Mouse (Mus musculus) C2C12 (cell line): ENCODE measurements around the gene Sec14l5. TPM values are rescaled to one million over a fixed set of nuclear protein-coding genes. Genes with fewer than 3 reads are reported as not detected.

Experiments
- H3K27me3 ChIP-seq: one replicate; pipeline ENCODE4 v1.6.1; 2011; ENCODE audit not compliant: control insufficient read depth, insufficient read depth, insufficient read length
- H3K36me3 ChIP-seq: one replicate; pipeline ENCODE4 v1.6.1; 2011; ENCODE audit not compliant: control insufficient read depth, insufficient read depth
- H3K4me3 ChIP-seq: one replicate; pipeline ENCODE4 v1.5.1; 2011; ENCODE audit warnings: mild to moderate bottlenecking, control low read depth; ENCODE audit not compliant: poor library complexity, insufficient read depth, severe bottlenecking
- H3K79me2 ChIP-seq: one replicate; pipeline ENCODE4 v1.6.1; 2011; ENCODE audit not compliant: control insufficient read depth, insufficient read depth
- H3K79me3 ChIP-seq: one replicate; pipeline ENCODE4 v1.6.1; 2011; ENCODE audit warnings: low read depth, control low read depth
- H3ac ChIP-seq: one replicate; pipeline ENCODE3; 2011; ENCODE audit warnings: low read depth; ENCODE audit not compliant: control insufficient read depth, insufficient read length
- CEBPB ChIP-seq: IDR thresholded peaks from one replicate; pipeline ENCODE4 v1.6.1; 2011; ENCODE audit warnings: low read depth, mild to moderate bottlenecking, control low read depth, moderate library complexity
- CTCF ChIP-seq: IDR thresholded peaks from one replicate; pipeline ENCODE4 v1.5.1; 2011; ENCODE audit not compliant: control insufficient read depth, insufficient read depth, insufficient read length
- FOSL1 ChIP-seq: IDR thresholded peaks from one replicate; pipeline ENCODE4 v1.8.0; 2011; ENCODE audit warnings: mild to moderate bottlenecking, low read length; ENCODE audit not compliant: poor library complexity, insufficient read depth, severe bottlenecking
- MAX ChIP-seq: IDR thresholded peaks from one replicate; pipeline ENCODE4 v1.6.1; 2011; ENCODE audit warnings: mild to moderate bottlenecking, control low read depth
- MYOD1 ChIP-seq: IDR thresholded peaks from one replicate; pipeline ENCODE4 v1.6.1; 2011; ENCODE audit warnings: low read depth; ENCODE audit not compliant: control insufficient read depth, insufficient read length
- MYOG ChIP-seq: IDR thresholded peaks from one replicate; pipeline ENCODE4 v1.6.1; 2011; ENCODE audit not compliant: control insufficient read depth, insufficient read length; ENCODE audit errors: extremely low read depth
- USF1 ChIP-seq: IDR thresholded peaks from one replicate; pipeline ENCODE4 v1.6.1; 2011; ENCODE audit warnings: low read depth, mild to moderate bottlenecking, control low read depth, moderate library complexity
- polyA plus RNA-seq: library from polyadenylated mRNA; unstranded; fragments of >200 nt; fragmentation: generic; extraction: Trizol; gene quantifications from one replicate; pipeline ENCODE4 v1.2.1, GENCODE M21; 2012; ENCODE audit warnings: missing spikeins

Sec14l5 gene
- polyA plus RNA-seq, 1 experiment: 0.01 TPM

DNA sequence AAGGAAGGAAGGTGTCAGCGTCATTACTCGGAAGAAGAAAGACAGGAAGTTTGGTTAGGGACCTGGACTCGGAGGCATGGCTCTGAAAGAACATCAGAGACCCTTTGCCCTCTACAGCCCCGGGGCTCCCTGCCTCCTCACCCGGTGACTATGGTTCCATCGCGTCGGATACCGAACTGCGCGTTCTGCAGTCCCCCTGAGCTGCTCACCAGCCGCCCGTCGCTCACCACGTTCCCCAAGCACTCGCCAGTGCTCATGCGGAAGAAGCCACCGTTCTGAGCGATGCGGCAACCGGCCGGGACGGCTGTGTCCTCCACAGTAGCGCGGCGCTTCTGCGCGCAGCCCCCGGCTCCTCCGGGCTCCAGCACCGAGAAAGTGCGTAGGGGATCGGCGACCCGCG, 56.3 kb downstream of the Sec14l5 start:
- H3K79me3 ChIP-seq: no peaks in the 10 kb centered on the region
- no peaks in the 10 kb centered on the region for H3K36me3 ChIP-seq
- no peaks in the 10 kb centered on the region for H3K79me2 ChIP-seq
- H3ac ChIP-seq: peak overlapping the region; percentile 92
- H3K4me3 ChIP-seq: peak overlapping the region; percentile 71
- TF ChIP-seq MYOG: no peak
- no peak for TF ChIP-seq MYOD1
- peaks cover 5% of the 10 kb centered on the region for H3K27me3 ChIP-seq

DNA sequence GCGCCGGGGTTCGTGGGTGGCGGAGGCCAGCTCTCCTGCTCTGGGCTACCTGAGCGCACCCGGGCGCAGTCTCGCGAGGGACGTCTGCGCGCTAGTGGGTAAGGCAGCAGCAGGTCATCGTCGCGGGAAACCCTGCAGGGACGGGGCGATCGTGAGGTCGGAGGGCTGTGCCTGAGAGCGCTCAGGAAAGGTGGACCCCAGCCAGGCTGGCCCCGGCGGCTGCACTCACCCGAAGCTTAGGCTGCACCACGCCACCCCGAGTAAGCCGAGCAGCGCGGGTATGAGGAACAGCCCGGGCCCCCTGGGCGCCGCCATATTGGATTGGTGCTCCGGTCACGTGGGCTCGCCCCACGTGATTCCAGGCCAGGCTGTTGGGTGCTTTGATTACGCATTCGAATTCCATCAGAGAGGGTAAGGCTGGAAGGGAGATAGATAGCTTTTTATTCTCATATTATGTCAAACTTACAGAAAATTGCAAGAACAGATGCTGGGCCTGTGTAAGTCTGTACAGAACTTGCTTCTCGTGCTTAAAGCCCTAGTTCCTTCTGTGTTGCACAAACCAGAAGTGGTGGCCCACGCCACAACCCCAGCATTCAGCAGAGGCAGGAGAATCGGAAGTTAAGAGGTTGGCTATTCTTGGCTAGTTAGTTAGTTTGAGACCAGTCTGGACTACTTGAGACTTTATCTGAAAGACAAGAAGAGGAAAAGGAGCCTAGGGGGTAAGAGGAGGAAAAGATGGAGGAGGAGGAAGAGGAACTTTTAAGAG, 56.9 kb downstream of the Sec14l5 start, which contains the start of gene Nagpa:
Gene Nagpa, minus strand, starts transcription at position 345 of the 766 bp plus-strand sequence.
- H3K79me3 ChIP-seq: no peaks in the 10 kb centered on the region
- no peaks in the 10 kb centered on the region for H3K79me2 ChIP-seq
- peak within 1 kb of the TSS; percentile 92 for H3ac ChIP-seq
- H3K4me3 ChIP-seq: peak within 1 kb of the TSS; percentile 71
- no peak for TF ChIP-seq CTCF
- TF ChIP-seq USF1: peak; percentile 100
- peak; percentile 61 for TF ChIP-seq MAX
- peaks cover 6% of the 10 kb centered on the region for H3K27me3 ChIP-seq
- H3K36me3 ChIP-seq: no peaks in the 10 kb centered on the region

DNA sequence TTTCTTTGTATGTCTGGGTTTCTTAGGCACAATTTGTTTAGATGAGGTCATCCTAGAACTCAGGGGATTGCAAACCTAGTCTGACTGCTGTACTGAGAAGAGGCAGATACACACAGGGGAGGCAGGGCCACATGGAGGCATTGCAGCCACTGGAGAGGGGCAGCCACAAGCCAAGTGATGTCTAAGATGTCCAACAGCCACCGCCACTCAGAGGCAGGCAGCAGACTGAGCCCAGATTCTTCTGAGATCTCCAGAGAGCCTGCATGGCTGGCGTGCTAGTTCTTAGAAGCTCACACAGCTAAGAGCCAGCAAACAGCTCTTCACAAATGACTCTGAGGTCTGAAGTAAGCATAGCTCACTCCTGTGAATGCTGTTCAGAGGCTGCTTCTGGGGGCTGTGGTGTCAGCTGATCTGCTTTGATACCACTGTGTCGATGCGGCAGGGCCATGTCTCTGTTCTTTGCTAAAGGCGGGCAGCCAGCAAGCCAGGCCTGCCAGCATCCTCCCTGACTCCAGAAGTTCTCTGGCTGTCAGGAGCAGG, 58.6 kb downstream of the Sec14l5 start:
- TF ChIP-seq MYOD1 (no peak), MYOG (no peak), MAX (no peak), FOSL1 (no peak)
- Histone ChIP-seq H3K79me3 (no peaks in the 10 kb centered on the region), H3K79me2 (no peaks in the 10 kb centered on the region), H3K36me3 (no peaks in the 10 kb centered on the region), H3K27me3 (peaks cover 12% of the 10 kb centered on the region), H3ac (no peak overlapping the region), H3K4me3 (no peak overlapping the region)

DNA sequence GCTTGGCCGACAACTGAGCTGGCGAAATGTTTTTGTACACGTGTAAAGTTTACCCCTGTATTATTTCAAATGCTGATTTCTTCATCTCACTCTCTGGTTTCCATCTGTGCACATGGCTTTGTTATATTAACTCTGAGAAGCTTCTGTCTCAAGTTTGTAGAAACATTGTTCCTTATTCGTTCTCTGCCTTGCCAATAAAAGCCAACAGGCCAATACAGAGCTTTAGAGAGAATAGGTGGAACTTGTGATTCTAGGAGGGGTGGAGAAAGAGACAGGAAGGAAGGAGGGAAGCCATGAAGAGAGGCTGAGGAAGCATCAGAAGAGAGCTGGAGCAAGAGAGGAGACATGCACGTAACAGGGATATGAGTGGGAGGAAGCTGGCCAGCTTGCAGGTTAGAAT, 59.1 kb downstream of the Sec14l5 start:
- Histone ChIP-seq H3ac (no peak overlapping the region), H3K79me3 (no peaks in the 10 kb centered on the region), H3K27me3 (peaks cover 12% of the 10 kb centered on the region), H3K36me3 (no peaks in the 10 kb centered on the region), H3K4me3 (no peak overlapping the region), H3K79me2 (no peaks in the 10 kb centered on the region)
- no peak for TF ChIP-seq CEBPB
- TF ChIP-seq MYOD1: no peak
- TF ChIP-seq USF1: no peak
- no peak for TF ChIP-seq MYOG
- no peak for TF ChIP-seq MAX
- no peak for TF ChIP-seq FOSL1
- TF ChIP-seq CTCF: no peak

DNA sequence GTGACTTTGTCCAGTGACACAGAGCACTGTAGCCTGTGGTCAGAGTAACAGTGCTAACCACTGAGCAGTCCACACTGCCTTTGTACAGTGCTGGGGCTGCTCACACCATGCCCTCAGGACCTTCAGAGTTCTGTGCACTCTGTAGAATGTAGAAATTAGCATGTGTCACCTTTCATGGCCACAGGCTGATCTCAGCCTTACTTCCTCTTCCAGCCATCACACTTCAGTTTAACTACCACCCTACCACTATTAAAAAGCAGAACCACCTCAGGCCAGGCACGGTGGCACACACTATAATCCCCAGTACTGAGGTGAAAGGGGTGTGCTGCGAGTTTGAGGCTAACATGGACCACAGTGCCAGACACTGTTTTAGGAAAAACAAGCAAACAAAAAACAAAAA, 63.5 kb downstream of the Sec14l5 start:
- H3K4me3 ChIP-seq: no peak overlapping the region
- H3K36me3 ChIP-seq: no peaks in the 10 kb centered on the region
- no peak overlapping the region for H3ac ChIP-seq
- peaks cover 15% of the 10 kb centered on the region for H3K27me3 ChIP-seq
- TF ChIP-seq MYOG (no peak), CTCF (no peak), USF1 (no peak), MYOD1 (no peak), MAX (no peak), CEBPB (no peak), FOSL1 (no peak)
- H3K79me2 ChIP-seq: no peaks in the 10 kb centered on the region
- H3K79me3 ChIP-seq: no peaks in the 10 kb centered on the region

DNA sequence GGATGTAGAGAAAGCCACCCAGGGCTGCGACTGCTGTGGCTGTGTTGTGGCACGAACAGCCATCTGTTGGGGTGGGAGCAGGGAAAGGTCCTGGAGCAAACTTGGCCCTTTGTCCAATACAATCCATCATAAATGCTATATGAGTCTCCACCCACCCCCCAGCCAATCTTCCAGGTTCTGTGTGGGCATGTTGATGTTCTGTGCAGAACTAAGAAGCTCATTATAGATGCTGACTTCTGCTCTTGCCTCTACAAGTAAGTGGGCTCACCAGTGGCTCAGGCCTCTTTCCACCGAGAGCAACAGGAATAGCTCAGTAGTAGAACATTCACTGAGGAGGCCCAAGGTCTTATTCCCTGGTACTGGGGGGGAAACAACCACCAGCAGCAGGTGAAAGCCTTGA, 65.2 kb downstream of the Sec14l5 start:
- Histone ChIP-seq H3K79me3 (no peaks in the 10 kb centered on the region), H3ac (no peak overlapping the region), H3K36me3 (no peaks in the 10 kb centered on the region), H3K4me3 (no peak overlapping the region), H3K27me3 (peaks cover 15% of the 10 kb centered on the region), H3K79me2 (no peaks in the 10 kb centered on the region)
- no peak for TF ChIP-seq MYOD1
- TF ChIP-seq FOSL1: no peak
- no peak for TF ChIP-seq MYOG
- TF ChIP-seq CTCF: no peak
- TF ChIP-seq USF1: no peak
- no peak for TF ChIP-seq MAX
- TF ChIP-seq CEBPB: no peak
